Mouse (Mus musculus) forebrain, embryonic 10.5 days (tissue): ENCODE data around the gene Ifnar1. TPM values are rescaled to one million over a fixed set of nuclear protein-coding genes. Genes with fewer than 3 reads are reported as not detected.

Experiments used
- DNase-seq: peaks from one replicate; pipeline ENCODE4 v3.0.0-alpha.2; 2017; ENCODE audit warnings: low spot score; ENCODE audit errors: extremely low spot score
- H3K27ac ChIP-seq: fragments of 300-500 bp; sonication (generic); 2 replicates; pipeline ENCODE4 v1.5.1; 2016; ENCODE audit warnings: mild to moderate bottlenecking
- H3K27me3 ChIP-seq: fragments of 300-500 bp; sonication (generic); 2 replicates; pipeline ENCODE4 v1.6.1; 2016; ENCODE audit warnings: mild to moderate bottlenecking; ENCODE audit not compliant: poor library complexity, severe bottlenecking
- H3K36me3 ChIP-seq: fragments of 300-500 bp; sonication (generic); replicated peaks from 2 replicates; pipeline ENCODE4 v1.6.1; 2016; ENCODE audit warnings: mild to moderate bottlenecking, moderate library complexity
- H3K4me1 ChIP-seq: fragments of 300-500 bp; sonication (generic); 2 replicates; pipeline ENCODE4 v1.6.1; 2016
- H3K4me3 ChIP-seq: fragments of 300-500 bp; sonication (generic); 2 replicates; pipeline ENCODE4 v1.5.1; 2016; ENCODE audit warnings: mild to moderate bottlenecking, moderate library complexity
- H3K9me3 ChIP-seq: fragments of 300-500 bp; sonication (generic); 2 replicates; pipeline ENCODE4 v1.6.1; 2016; ENCODE audit warnings: mild to moderate bottlenecking, moderate library complexity
- WGBS: fragments of 180-500 bp; shearing (Covaris S2); methylation state at CpG from one replicate; pipeline ENCODE4 v1.1.7; 2016; 5-methylcytosine and 5-hydroxymethylcytosine counted together
- polyA plus RNA-seq: library from polyadenylated mRNA; unstranded; fragments of >200 nt; fragmentation: Nextera tagmentation; extraction: Ambion mirVana; gene quantifications from 2 replicates; pipeline ENCODE4 v1.2.1, GENCODE M21; 2016

Ifnar1 gene
- polyA plus RNA-seq, 1 experiment from 2014 or later: 48.3 TPM

- WGBS: 86% methylated on average over 2 of the region's 2 CpGs
- Histone ChIP-seq H3K27ac (no peak overlapping the region), H3K27me3 (no peaks in the 10 kb centered on the region), H3K4me1 (peaks cover 16% of the 10 kb centered on the region), H3K36me3 (peaks cover 59% of the 10 kb centered on the region), H3K4me3 (no peak overlapping the region), H3K9me3 (peaks cover 3% of the 10 kb centered on the region; the same call in 1 of the 2 replicates)
- DNase-seq: no peak
These were observed 3.0 kb downstream of the Ifnar1 start for GRCm38 (mm10) chr16:91488066-91488465.

- Histone ChIP-seq H3K9me3 (peaks cover 3% of the 10 kb centered on the region; the same call in 1 of the 2 replicates), H3K4me3 (no peak overlapping the region), H3K27ac (no peak overlapping the region), H3K27me3 (no peaks in the 10 kb centered on the region), H3K4me1 (peaks cover 7% of the 10 kb centered on the region), H3K36me3 (peaks cover 87% of the 10 kb centered on the region)
- DNase-seq: no peak
- 93% methylated on average over 4 of the region's 4 CpGs for WGBS
These were observed 5.9 kb downstream of the Ifnar1 start for GRCm38 (mm10) chr16:91490897-91491296.

GRCm38 (mm10) chr16:91491473-91491872, 6.4 kb downstream of the Ifnar1 start:
- 95% methylated on average over 3 of the region's 3 CpGs for WGBS
- no peak overlapping the region for H3K27ac ChIP-seq
- H3K4me1 ChIP-seq: peaks cover 2% of the 10 kb centered on the region; the same call in 1 of the 2 replicates
- no peaks in the 10 kb centered on the region; the same call in 1 of the 2 replicates for H3K9me3 ChIP-seq
- DNase-seq: no peak
- peaks cover 89% of the 10 kb centered on the region for H3K36me3 ChIP-seq
- H3K27me3 ChIP-seq: no peaks in the 10 kb centered on the region
- H3K4me3 ChIP-seq: no peak overlapping the region

GRCm38 (mm10) chr16:91495501-91495900, 10.5 kb downstream of the Ifnar1 start:
- no peaks in the 10 kb centered on the region for H3K4me1 ChIP-seq
- no peaks in the 10 kb centered on the region for H3K9me3 ChIP-seq
- no peak overlapping the region for H3K27ac ChIP-seq
- DNase-seq: no peak
- peaks cover 97% of the 10 kb centered on the region for H3K36me3 ChIP-seq
- H3K4me3 ChIP-seq: no peak overlapping the region
- no peaks in the 10 kb centered on the region for H3K27me3 ChIP-seq
- WGBS: 98% methylated on average over 4 of the region's 4 CpGs

GRCm38 (mm10) chr16:91496206-91496605, 11.2 kb downstream of the Ifnar1 start:
- H3K27me3 ChIP-seq: no peaks in the 10 kb centered on the region
- H3K36me3 ChIP-seq: peaks cover 97% of the 10 kb centered on the region
- H3K27ac ChIP-seq: no peak overlapping the region
- H3K4me1 ChIP-seq: no peaks in the 10 kb centered on the region
- H3K9me3 ChIP-seq: no peaks in the 10 kb centered on the region
- DNase-seq: no peak
- H3K4me3 ChIP-seq: no peak overlapping the region
- 96% methylated on average over 17 of the region's 17 CpGs for WGBS

- H3K27ac ChIP-seq: no peak overlapping the region
- peaks cover 97% of the 10 kb centered on the region for H3K36me3 ChIP-seq
- no peak overlapping the region for H3K4me3 ChIP-seq
- H3K9me3 ChIP-seq: no peaks in the 10 kb centered on the region
- DNase-seq: no peak
- no peaks in the 10 kb centered on the region for H3K27me3 ChIP-seq
- WGBS: 92% methylated on average over 3 of the region's 3 CpGs
- H3K4me1 ChIP-seq: no peaks in the 10 kb centered on the region
These were observed 11.7 kb downstream of the Ifnar1 start for GRCm38 (mm10) chr16:91496766-91497165.

- DNase-seq: no peak
- 93% methylated on average over 7 of the region's 7 CpGs for WGBS
- Histone ChIP-seq H3K4me3 (no peak overlapping the region), H3K27me3 (no peaks in the 10 kb centered on the region), H3K36me3 (peaks cover 94% of the 10 kb centered on the region), H3K4me1 (no peaks in the 10 kb centered on the region), H3K27ac (no peak overlapping the region), H3K9me3 (no peaks in the 10 kb centered on the region)
These were observed 13.0 kb downstream of the Ifnar1 start for GRCm38 (mm10) chr16:91498041-91498440.

- Histone ChIP-seq H3K27me3 (no peaks in the 10 kb centered on the region), H3K27ac (no peak overlapping the region), H3K4me1 (no peaks in the 10 kb centered on the region), H3K9me3 (no peaks in the 10 kb centered on the region), H3K4me3 (no peak overlapping the region), H3K36me3 (peaks cover 76% of the 10 kb centered on the region)
- no peak for DNase-seq
- 92% methylated on average over 7 of the region's 7 CpGs for WGBS
These were observed 19.7 kb downstream of the Ifnar1 start for GRCm38 (mm10) chr16:91504701-91505100.

GRCm38 (mm10) chr16:91505116-91505601, 20.1 kb downstream of the Ifnar1 start:
- WGBS: 91% methylated on average over 15 of the region's 15 CpGs
- H3K27me3 ChIP-seq: no peaks in the 10 kb centered on the region
- peaks cover 72% of the 10 kb centered on the region for H3K36me3 ChIP-seq
- DNase-seq: no peak
- no peak overlapping the region for H3K4me3 ChIP-seq
- H3K4me1 ChIP-seq: no peaks in the 10 kb centered on the region
- no peak overlapping the region for H3K27ac ChIP-seq
- H3K9me3 ChIP-seq: no peaks in the 10 kb centered on the region

- Histone ChIP-seq H3K4me1 (no peaks in the 10 kb centered on the region), H3K36me3 (peaks cover 59% of the 10 kb centered on the region), H3K27ac (no peak overlapping the region), H3K4me3 (no peak overlapping the region), H3K9me3 (no peaks in the 10 kb centered on the region), H3K27me3 (no peaks in the 10 kb centered on the region)
- no peak for DNase-seq
- WGBS: 96% methylated on average over 12 of the region's 12 CpGs
These were observed 21.4 kb downstream of the Ifnar1 start for GRCm38 (mm10) chr16:91506396-91506795.

GRCm38 (mm10) chr16:91512161-91512787, 27.2 kb downstream of the Ifnar1 start:
- Histone ChIP-seq H3K36me3 (peaks cover 7% of the 10 kb centered on the region), H3K9me3 (no peaks in the 10 kb centered on the region), H3K4me1 (peaks cover 4% of the 10 kb centered on the region; the same call in 1 of the 2 replicates), H3K27ac (no peak overlapping the region), H3K27me3 (no peaks in the 10 kb centered on the region), H3K4me3 (no peak overlapping the region)
- DNase-seq: peak; percentile 75
- 38% methylated on average over 7 of the region's 7 CpGs for WGBS

- no peaks in the 10 kb centered on the region for H3K9me3 ChIP-seq
- no peak overlapping the region for H3K4me3 ChIP-seq
- no peaks in the 10 kb centered on the region for H3K27me3 ChIP-seq
- peaks cover 4% of the 10 kb centered on the region; the same call in 1 of the 2 replicates for H3K4me1 ChIP-seq
- H3K27ac ChIP-seq: no peak overlapping the region
- WGBS: 92% methylated on average over 6 of the region's 6 CpGs
- no peak for DNase-seq
- no peaks in the 10 kb centered on the region for H3K36me3 ChIP-seq
These were observed 28.1 kb downstream of the Ifnar1 start for GRCm38 (mm10) chr16:91513099-91513498.

GRCm38 (mm10) chr16:91517020-91517419, 32.0 kb downstream of the Ifnar1 start:
- H3K27ac ChIP-seq: no peak overlapping the region
- no peaks in the 10 kb centered on the region for H3K36me3 ChIP-seq
- 91% methylated on average over 7 of the region's 7 CpGs for WGBS
- no peak for DNase-seq
- H3K4me3 ChIP-seq: no peak overlapping the region
- H3K9me3 ChIP-seq: no peaks in the 10 kb centered on the region
- H3K4me1 ChIP-seq: peaks cover 4% of the 10 kb centered on the region; the same call in 1 of the 2 replicates
- H3K27me3 ChIP-seq: no peaks in the 10 kb centered on the region
